Mouse (Mus musculus) ES-CJ7 (cell line): ENCODE measurements around the gene Lrrc74a.

Source experiments
- DNase-seq: peaks from one replicate; pipeline ENCODE4 v3.0.0; 2011; ENCODE audit warnings: low read depth, low spot score

Gene Lrrc74a

DNA sequence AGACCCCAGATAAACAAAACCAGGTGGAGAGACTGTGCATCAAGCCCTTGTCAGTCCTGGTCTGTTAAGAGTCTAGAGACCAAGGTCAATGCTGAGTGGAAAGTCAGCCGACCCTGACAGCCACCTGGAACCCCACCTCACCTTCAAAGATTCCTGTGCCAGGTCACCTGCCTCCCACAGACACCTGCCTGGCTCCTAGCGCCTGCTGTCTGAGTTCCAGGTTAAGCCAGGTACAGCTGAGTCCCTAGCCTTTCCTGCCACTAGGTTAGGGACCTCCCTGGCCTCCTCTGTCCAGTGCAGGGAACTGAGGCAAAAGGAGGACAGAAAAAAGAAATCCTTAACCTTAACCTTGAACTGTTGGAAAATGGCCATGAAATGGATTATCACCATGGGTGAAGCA lies 70.7 kb downstream of the Lrrc74a start:
- DNase-seq = no peak

DNA sequence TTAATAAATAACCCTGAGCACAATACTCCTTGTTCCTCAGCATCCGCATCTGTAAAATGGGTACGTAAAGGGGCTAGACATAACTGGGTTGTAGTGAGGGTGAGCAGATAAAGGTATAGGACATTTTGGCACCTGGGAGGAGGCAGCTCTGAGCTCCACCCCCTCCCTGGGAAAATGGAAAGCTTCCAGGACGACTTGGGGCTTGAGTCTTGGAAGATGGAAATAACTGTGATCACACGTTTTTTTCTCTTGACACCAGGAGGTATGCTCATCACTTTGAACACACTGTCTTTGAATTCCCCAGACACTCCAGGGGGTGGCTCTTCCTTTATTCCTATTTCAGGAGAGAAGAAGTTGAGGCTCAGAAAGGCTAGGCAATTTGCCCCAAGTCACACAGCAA lies 71.1 kb downstream of the Lrrc74a start:
- DNase-seq = peak; percentile 66

DNA sequence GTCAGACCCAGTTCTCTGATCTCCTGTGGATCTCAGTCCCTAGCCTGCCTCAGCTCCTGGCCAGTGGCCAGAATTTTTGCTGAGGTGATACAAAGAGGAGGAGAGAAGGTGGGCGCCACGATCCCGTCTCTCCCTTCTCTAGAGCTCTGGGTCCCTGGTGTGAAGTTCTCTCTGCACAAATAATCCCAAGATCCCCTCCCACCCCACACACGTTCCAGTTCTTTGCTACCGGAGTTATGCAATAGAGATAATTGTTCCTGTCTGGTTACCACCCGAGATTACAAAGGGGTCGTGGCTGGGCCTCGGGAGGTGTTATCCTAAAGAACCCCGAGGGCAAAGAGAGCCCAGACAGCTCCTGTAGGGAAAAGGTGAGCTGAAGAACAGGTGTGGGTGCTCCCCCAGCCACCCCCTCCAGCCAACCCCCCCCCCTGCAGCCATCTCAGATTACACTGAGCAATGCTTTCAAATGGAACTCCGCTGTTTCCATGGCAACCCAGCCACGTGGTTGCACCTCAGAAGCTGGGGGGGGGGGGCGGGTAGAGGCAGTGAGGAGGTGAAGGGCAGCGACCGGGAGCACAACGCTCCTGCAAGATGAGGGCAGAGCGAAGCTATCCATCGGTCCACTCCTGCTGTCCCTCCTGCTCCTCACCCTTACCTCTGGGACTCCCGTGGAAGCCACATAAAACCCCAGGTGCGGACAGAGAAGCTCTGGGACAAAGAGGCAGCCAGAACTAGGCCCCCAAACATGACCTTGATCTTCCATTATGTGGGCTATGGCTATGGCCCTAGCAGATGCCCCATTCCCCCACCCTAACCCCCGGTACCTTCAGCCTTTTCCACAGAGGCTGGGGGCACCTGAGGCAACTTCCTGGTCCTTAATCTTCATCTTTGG lies 72.1 kb downstream of the Lrrc74a start:
- DNase-seq = peak; percentile 83

DNA sequence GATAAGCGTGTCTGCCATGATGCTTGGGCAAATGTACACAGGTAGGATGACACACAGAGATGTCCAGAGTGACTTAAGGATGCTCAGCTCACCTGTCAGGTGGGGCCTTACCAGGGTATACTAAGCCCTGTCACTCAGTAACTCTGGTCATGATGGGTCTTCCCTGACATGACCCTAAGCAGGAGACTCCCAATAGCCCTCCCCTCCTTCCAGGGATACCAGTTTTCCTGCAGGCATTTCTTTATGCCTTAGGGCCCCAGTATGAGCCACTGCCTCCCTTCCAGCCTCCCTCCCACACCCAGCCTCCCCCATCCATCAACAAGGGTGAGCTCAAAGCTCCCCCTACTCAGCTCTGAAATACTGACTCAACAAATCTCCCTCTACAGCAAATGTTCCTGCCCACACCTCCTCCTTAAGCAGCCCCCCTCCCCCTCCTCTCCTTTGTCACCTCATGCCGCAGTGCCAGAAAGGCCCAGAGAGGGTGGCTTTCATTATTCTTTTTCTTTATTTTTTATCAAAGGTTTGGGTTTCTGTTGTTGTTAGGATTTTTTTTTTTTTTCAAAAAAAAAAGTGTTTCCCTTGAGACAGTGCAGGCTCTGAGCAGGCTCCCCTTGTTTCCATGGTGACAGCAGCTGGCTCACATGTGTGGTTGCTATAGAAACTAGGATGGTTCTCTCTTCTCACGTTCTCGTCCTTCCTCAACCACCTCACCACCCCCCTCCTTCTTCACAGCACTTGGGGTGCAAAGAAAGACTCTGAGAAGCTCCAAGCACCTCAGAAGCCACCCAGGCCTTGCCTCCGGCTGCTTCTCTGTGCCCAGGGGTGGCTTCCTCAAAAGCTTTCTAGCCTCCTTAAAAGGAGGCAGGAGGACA lies 73.0 kb downstream of the Lrrc74a start:
- DNase-seq = peak; percentile 80

DNA sequence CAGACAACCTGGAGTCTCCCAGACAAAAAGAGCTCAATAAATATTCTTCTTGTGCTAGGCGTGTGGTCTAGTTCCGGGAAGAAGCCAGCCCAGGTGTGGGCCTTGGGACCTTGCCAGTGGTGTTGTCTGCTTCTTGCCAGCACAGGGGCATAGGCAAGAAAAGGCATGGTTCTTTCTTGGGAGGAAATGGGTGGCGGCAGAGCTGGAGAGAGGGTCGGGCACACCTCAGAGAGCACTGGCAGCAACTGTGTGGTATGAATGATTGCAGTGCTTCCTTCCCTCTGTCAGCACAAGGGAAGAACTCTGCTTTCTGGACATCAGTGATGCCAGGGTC lies 73.6 kb downstream of the Lrrc74a start:
- DNase-seq = no peak

DNA sequence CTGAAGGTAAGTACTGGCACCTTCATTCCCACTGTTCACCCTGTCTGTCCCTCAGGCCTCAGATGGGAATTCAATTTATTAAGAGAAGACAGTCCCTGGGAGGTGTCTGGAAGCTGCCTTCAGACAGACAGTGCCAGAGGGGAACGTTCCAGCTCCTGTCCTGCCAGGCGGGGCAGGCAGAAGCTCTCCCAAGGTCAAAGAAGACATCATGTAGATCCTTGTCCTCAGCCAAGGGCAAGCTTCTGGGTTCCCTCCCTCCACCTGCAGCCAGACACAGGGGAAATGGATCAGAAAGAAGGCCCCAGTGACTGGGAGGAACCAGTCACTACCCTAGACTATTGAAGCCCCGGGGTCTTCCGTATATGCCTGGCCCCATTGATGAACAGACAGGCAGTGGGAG lies 74.7 kb downstream of the Lrrc74a start:
- peak; percentile 76 for DNase-seq

DNA sequence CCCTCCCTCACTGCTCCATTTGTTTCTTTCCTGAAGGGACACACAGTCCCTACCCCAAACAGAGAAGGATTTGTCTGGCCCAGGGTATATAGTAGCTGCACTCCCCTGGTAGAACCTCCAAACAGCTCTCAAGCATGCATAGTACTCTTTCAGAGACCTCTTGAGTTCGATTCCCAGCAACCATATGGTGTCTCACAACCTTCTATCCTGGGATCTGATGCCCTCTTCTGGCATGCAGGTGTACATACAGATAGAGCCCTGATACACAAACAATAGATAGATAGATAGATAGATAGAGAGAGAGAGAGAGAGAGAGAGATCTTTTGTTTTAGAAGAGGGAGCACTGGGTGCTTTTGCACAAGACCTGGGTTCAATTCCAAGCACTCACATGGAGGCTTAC lies 75.9 kb downstream of the Lrrc74a start:
- DNase-seq = peak; percentile 64

DNA sequence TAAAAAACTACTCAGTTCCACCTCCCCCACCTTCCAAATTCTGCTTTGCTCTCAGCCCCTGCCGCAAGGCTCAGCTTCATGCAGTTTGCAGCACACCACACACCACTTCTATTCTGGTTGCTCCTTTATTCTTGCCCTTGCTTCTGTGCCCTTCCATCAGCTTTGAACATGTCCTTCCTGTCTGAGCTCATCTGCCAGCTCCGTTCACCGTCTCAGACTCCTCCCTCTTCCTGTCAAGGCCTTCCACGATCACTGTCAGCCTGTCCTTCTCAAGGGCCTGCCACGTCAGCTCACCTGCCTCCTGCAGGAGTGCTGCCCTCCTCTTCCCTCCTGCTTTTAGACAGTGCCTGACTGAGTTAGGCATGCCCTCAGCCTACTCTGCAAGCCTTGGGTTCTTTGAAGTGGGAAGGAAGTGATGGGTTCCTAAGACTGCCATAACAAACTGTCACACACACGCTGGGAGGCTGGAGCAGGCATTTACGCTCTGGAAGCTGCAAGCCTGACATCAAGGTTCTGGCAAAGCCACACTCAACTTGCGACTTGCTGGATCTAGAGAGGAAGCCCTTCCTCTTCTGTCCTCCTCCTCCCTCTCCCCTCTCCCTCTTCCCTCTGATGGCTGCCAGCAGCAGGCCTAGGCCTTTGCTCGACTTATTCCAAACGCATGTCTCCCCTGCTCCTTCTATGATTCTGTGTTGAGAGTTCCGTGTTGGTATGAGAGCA lies 76.7 kb downstream of the Lrrc74a start:
- peak; percentile 72 for DNase-seq

DNA sequence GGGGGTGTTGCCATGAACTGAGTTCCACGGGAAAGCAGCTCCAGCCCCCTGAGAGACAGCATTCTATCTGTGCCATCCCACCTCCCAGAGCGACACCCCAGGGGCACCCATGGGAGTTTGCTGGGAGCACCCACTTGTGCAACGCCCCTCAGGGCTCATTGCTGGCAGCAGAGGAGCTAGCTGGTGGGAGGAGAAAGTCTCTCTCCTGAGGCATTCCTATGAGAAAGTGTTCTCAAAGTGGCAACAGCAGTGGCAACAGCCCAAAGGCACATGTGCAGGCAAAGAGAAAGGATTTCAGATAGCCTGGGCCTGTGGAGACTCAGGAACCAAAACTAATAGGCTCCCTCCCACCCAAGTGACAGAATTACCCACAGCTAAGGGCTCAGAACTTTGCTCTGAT lies 78.6 kb downstream of the Lrrc74a start:
- no peak for DNase-seq
